Mouse (Mus musculus) thymus, postnatal 14 days (tissue): Measurements from ENCODE around the gene Gm4778.
"Not testable (repeated sequence)": the region's sequence is repeated elsewhere in the genome, so short reads cannot be mapped to it uniquely, and the experiment has no call there.

Source experiments
- DNase-seq: peaks from one replicate; pipeline ENCODE4 v3.0.0; 2021

Gm4778 gene

DNA sequence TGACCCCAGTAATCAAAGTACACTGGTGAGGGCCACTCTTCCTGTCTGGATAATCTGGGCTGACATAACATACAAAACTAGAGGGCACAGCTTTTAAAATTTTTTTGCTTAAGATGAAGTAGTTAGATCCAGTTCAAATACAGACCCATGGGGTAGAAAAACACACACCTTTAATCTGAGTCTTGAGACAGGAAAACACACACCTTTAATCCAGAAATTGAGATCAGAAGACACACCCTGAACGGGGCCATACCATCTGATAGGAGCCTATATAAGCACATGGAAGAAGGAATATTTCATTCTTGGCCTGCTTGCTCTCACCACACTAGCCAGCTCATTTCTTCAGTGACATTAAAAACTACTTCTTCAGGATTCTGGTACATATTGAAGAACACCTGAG, at the start of gene Gm4778:
Gm4778 (plus strand) TSS at position 301 of the 400 bp plus-strand sequence.
- DNase-seq: not testable (repeated sequence)

DNA sequence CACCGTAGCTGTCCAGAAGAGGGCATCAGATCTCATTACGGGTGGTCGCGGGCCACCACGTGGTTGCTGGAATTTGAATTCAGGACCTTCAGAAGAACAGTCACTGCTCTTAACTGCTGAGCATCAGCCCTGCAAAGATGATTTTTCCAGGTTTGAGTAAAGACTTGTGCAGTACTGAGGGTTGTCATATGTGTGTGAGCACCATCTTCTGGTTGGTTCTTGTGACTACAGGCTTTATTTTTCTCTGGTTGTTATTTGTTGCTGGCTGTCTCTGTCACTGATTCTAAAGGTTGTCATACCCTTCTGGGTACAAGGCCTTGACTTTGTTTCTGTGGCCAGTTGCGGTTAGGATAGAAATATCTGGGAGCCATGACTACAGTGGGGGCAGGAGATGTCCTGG, 3.2 kb upstream of the Gm4778 start:
- peak; percentile 2 for DNase-seq

DNA sequence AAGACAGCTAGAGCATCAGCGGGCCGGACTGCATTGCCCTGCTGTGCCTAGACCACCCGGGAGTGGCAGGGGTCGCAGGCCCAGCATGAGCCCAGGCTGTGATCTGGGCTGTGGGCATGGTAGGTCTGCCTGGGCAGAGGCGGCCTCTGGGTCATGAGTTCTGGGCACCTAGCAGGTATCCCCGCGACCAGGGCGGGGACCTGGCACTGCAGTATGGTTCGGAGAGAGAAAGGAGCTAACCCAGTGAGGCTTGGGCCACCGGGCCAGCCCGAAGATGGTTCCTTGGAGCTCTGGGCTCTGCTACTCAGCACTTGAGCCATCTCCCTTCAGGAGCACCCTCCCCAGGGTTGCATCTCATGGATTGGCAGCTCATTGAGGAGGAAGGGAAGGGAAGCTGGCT, 12.2 kb downstream of the Gm4778 start:
- DNase-seq: no peak

DNA sequence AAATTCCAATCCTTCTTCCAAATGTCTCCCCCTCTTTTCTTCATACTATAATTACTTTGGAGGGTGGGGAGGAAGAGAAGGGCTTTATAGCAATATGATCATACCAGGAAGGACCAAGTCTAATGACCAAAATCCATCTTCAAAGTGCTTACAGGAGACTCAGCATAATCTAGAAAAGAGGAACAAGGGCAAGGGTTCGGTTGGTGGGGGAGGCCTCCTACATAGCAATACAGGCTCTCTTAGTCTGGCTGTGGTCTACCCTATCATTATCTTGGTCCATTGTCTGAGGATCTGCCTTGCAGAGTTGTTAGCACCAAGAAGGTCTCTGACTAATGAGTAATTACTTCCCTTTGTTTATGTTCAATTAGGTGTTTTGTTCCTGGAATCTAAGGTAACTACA, 41.6 kb downstream of the Gm4778 start:
- DNase-seq: no peak

DNA sequence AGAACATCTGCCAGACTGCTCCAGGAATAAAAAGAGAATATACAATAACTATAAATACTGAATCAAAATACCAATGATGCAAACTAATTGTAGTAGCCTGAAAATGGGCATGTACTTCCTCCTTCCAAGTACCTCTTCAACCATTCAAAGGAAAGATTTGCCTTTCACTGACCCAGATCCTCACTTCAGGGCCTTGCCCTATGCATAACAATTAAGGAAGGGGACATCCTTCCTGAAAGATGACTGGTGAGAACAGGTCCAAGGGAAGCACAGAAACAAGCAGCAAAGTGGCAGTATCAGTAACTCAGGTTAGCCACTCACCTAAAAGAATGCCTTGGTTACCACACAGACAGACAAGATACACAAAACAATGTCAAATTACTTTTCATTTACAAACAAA, 43.1 kb downstream of the Gm4778 start:
- no peak for DNase-seq

DNA sequence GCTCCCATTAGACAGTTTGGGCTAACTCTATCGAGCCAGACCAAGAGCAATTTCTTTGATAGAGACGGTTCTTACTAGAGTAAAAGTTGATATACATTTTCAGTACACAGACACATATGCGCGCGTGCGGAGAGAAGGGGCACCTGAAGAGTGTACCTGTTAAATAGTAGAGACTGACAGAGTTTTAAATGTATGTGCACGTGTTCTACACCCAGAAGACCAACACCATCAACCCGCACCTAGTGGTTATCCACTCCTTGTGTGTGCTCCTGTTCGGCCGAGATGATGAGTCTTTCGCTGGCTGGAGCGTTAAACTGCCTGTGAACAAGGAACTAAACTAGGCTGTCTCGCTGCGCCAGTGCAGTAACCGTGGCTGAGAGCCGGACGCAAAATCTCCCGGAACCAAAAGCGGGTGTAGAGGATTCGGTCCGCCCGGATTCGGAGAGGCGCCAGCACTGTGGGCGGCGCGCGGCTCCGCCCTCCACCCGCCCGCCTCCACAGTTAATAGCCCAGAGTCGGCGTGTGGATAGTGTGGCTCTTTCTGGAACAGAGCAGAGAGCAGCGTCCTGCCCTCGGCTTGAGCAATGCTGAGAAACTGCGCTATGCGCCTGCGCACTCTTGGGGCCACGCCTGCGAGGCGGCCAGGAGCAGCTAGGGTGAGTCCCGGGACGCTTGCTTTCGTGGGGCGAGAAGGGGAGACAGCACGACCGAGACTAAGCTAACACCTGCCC, 46.0 kb downstream of the Gm4778 start, which contains the start of gene Them4:
Them4 (plus strand) TSS at position 457 of the 731 bp plus-strand sequence.
- peak; percentile 90 for DNase-seq

DNA sequence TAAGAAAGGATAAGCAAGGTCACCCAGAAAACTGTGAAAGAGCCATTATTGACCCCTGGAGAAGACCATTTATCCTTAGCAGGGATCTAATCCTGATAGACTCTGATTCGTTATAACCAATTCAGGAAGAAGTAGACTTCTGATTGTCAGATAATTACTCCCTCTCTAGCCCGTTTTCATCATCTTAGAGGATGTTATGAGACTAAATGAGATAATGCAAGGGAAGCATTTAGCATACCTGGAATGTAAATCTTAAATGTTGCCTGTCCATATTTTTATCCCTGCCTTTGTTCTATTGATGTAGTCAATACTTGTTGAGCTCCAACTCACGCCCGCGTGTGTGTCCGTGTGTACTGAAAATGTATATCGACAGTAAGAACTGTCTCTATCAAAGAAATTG, 46.7 kb downstream of the Gm4778 start:
- DNase-seq: no peak

DNA sequence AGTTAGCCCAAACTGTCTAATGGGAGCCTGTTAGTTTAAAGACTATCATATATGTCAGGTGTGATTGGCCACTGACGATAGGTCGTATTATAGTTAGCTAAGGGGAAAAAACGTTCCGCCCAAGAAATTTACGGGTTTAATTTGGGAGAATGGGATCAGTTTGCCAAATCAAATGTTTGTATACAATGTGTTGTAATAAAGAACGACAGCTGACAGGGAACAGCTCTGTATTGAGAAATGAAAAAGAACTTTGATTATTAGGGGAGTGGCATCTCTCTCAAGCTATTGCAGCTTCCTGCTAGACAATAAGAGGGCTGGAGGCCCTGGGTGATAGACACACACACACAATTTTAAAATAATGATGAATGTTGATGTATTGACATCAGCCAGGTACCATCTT, 47.1 kb downstream of the Gm4778 start:
- no peak for DNase-seq

DNA sequence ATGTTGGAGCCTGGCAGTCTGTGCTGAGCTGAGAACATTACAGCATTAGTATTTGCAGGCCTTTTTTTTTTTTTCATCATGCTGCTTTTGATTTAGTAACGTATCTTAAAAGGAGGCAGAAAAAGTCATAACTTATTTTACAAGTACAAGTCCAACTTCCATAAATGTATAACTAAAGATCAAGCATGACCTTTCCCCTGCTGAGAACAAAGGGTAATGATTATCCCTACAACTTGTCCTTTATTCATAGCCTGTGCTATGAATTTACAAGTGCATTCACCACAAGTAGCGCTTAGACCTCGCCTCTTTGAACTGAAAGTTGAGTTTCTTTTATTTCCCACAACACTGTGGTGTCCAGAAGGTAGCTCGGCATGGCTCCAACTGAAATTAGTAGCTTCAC, 47.5 kb downstream of the Gm4778 start:
- DNase-seq: no peak
